Mouse (Mus musculus): ENCODE measurements at regions not wholly inside any gene's neighbourhood (a gene's known extent, or its start where the extent isn't known, plus 50 kb on each side); places are given as distances from the start of the nearest gene placed in this dataset.

DNA sequence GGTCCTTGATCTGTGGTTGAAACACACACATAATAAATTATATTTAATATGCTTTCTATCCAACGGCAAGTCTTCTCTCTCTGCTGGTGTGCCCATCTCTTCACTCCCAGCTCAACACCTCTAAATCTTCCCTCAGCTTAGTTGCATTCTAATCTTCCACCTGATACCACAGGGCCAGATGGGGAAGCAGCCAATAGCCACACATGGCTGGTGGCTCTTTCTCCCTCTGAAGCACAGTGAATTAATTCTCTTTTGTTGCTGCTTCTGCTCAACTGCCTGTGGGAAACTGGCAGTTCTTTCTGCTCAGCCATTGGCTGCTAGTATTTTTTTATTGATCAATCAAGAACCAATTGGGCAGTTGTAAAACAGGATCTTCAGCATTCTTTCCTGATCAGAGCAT lies 750.0 kb downstream of the Serpinb8 start:
- H3K36me3 ChIP-seq, result no peaks in the 10 kb centered on the region
- H3K9me3 ChIP-seq (replicated peaks), result no peaks in the 10 kb centered on the region
- no peaks in the 10 kb centered on the region for H3K4me1 ChIP-seq
- WGBS, result 96% methylated on average over 1 of the region's 1 CpGs
- H3K9ac ChIP-seq, result no peak overlapping the region
- H3K27me3 ChIP-seq, result no peaks in the 10 kb centered on the region
- no peak for ATAC-seq (ENCODE audit: low FRiP score)
- no peak overlapping the region for H3K27ac ChIP-seq
- no peak overlapping the region for H3K4me2 ChIP-seq (replicated peaks)
- no peak overlapping the region for H3K4me3 ChIP-seq

GRCm38 (mm10) chr1:108341352-108341751 lies 751.5 kb downstream of the Serpinb8 start:
- no peak overlapping the region for H3K4me2 ChIP-seq (replicated peaks)
- WGBS, result 79% methylated on average over 1 of the region's 1 CpGs
- H3K27me3 ChIP-seq, result no peaks in the 10 kb centered on the region
- H3K9me3 ChIP-seq (replicated peaks), result no peaks in the 10 kb centered on the region
- H3K36me3 ChIP-seq, result no peaks in the 10 kb centered on the region
- no peak overlapping the region for H3K9ac ChIP-seq
- no peak overlapping the region for H3K27ac ChIP-seq
- no peaks in the 10 kb centered on the region for H3K4me1 ChIP-seq
- no peak for ATAC-seq (ENCODE audit: low FRiP score)
- no peak overlapping the region for H3K4me3 ChIP-seq

DNA sequence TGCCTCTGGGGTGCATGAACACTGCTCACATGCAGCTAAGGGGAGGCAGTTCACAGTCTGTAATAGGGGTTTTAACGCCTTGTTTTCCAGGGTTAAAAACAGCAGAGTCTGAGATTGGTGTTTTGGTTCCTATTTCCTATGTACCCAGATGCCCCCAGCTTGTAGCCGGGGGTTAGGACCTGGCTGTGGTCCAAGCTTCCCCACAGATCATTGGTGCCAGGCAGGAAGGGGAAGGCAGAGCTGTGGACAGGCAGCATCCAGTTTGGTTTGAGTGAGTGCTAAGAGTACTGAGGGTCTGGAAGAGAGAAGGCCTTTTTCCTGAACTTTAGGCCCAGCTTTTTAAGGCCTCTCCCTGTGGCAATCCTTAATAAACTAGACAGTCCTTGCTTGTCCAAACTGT lies 774.0 kb downstream of the Serpinb8 start:
- Histone ChIP-seq H3K27ac (no peak overlapping the region), H3K27me3 (no peaks in the 10 kb centered on the region), H3K9me3 (replicated peaks) (no peaks in the 10 kb centered on the region), H3K9ac (no peak overlapping the region), H3K4me2 (replicated peaks) (no peak overlapping the region), H3K4me1 (no peaks in the 10 kb centered on the region), H3K36me3 (no peaks in the 10 kb centered on the region), H3K4me3 (no peak overlapping the region)
- no peak for ATAC-seq (ENCODE audit: low FRiP score)
- 67% methylated on average over 2 of the region's 2 CpGs for whole genome bisulfite sequencing

DNA sequence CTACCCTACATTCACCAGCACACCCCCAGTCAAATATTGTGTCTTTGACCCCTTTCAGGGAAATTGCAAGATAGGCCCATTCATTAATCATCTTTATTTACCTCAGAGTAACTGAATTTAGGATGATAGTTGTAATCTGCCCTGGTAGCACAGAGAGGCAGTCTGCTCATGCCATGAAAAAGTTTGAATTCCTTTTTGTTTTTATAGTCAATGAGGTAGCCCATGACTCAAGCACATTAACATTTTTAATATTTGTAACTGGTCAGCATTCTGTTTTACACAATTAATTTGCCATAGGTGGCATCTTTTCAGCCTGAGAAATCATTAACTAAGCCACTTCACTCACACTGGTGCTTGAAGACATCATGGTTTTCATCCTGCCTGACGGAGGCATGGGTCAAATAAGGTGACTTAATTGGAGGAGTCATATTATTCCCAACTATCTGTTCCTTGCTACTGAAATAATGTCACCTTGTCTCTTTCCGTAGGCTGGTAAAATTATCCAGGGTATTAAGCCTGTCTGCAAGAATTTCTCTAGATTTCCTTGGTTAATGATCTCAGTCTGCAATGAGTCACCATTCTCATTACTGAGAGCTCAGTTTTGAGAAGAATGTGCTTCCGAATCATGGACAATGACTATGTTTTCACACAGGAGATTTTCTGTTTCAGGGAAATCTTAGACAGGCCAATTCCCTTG lies 780.2 kb downstream of the Serpinb8 start:
- no peaks in the 10 kb centered on the region for H3K9me3 ChIP-seq (replicated peaks)

DNA sequence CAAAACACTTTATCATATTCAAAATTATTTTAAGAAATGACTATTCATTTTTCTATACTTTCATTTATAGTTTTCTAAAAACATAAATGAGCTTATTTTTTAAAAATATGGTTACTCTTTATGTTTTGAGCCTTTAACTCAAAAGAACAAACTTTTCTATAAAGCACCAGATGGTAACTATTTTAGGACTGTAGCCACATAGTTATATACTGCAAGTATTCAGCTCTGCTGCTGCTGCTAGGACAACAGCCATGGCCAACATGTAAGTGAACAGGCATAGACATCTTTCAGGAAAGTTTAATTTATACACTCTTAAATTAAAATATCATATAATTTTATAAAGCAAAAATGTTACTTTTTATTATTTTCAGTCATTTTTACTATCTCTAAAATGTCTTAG lies 800.1 kb downstream of the Serpinb8 start:
- no peak for ATAC-seq (ENCODE audit: low FRiP score)
- H3K9me3 ChIP-seq (replicated peaks), result no peaks in the 10 kb centered on the region
- no peaks in the 10 kb centered on the region for H3K4me1 ChIP-seq

More for the DNA sequence above, 780.2 kb downstream of the Serpinb8 start:
- ATAC-seq (ENCODE audit: low FRiP score), result no peak
- Histone ChIP-seq H3K4me2 (replicated peaks) (no peak overlapping the region), H3K27ac (no peak overlapping the region), H3K36me3 (no peaks in the 10 kb centered on the region), H3K4me1 (no peaks in the 10 kb centered on the region), H3K4me3 (no peak overlapping the region), H3K9ac (no peak overlapping the region), H3K27me3 (no peaks in the 10 kb centered on the region)
- WGBS, result 73% methylated on average over 3 of the region's 3 CpGs

DNA sequence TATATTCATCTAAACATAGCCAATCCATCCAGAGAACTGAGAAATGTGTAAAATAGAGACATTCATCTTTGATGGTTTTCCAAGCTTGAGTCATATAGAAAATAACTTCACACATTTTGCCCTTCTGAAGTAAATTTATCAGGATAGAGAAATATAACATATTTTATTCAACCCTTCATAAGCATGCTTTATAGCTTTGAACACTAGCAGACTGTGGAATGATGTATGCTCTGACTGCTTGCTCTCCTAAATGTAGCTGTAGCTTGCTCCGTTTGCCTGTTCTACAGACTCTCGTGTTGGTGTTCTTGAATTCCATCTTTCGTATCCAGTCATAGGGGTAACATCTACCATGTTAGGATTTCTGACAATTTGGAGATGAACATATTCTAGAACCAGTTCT lies 800.7 kb downstream of the Serpinb8 start:
- H3K4me1 ChIP-seq, result no peaks in the 10 kb centered on the region
- no peak overlapping the region for H3K4me3 ChIP-seq
- H3K36me3 ChIP-seq, result no peaks in the 10 kb centered on the region
- H3K9me3 ChIP-seq (replicated peaks), result no peaks in the 10 kb centered on the region
- 86% methylated on average over 3 of the region's 3 CpGs for WGBS
- H3K4me2 ChIP-seq (replicated peaks), result no peak overlapping the region
- no peak overlapping the region for H3K27ac ChIP-seq
- no peaks in the 10 kb centered on the region for H3K27me3 ChIP-seq
- H3K9ac ChIP-seq, result no peak overlapping the region
- ATAC-seq (ENCODE audit: low FRiP score), result no peak

More for the DNA sequence above, 800.1 kb downstream of the Serpinb8 start:
- Histone ChIP-seq H3K27me3 (no peaks in the 10 kb centered on the region), H3K27ac (no peak overlapping the region), H3K9ac (no peak overlapping the region), H3K4me2 (replicated peaks) (no peak overlapping the region), H3K4me3 (no peak overlapping the region), H3K36me3 (no peaks in the 10 kb centered on the region)

GRCm38 (mm10) chr1:108439845-108440244 lies 850.0 kb downstream of the Serpinb8 start:
- no peak for ATAC-seq (ENCODE audit: low FRiP score)

DNA sequence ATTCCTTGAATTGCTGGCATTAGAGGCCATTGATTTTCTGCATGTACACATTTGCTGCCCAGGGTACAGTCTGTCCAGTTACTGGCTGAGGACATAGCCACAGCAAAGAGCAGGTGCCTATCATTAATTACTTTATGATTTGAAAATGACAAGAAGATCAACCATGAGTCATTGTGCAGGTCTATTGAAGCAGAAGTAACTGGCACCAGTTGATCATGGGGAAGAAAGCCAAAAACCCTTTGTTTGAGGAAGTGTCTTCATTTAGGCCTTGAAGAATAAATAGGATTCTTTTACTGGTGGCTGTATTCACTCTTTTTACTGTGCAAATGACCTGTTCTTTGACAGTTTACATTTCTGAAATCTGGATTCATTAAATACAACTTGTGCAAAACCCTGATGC lies 863.0 kb downstream of the Serpinb8 start:
- H3K4me1 ChIP-seq, result no peaks in the 10 kb centered on the region

More at GRCm38 (mm10) chr1:108439845-108440244, 850.0 kb downstream of the Serpinb8 start:
- Histone ChIP-seq H3K4me2 (replicated peaks) (no peak overlapping the region), H3K9me3 (replicated peaks) (no peaks in the 10 kb centered on the region), H3K9ac (no peak overlapping the region), H3K4me1 (no peaks in the 10 kb centered on the region), H3K36me3 (no peaks in the 10 kb centered on the region), H3K4me3 (no peak overlapping the region), H3K27me3 (no peaks in the 10 kb centered on the region), H3K27ac (no peak overlapping the region)

GRCm38 (mm10) chr1:108472031-108472430 lies 882.2 kb downstream of the Serpinb8 start:
- Histone ChIP-seq H3K36me3 (no peaks in the 10 kb centered on the region), H3K4me2 (replicated peaks) (no peak overlapping the region), H3K27ac (no peak overlapping the region), H3K4me1 (no peaks in the 10 kb centered on the region), H3K9me3 (replicated peaks) (no peaks in the 10 kb centered on the region), H3K27me3 (no peaks in the 10 kb centered on the region), H3K4me3 (no peak overlapping the region), H3K9ac (no peak overlapping the region)
- 88% methylated on average over 2 of the region's 2 CpGs for WGBS
- no peak for ATAC-seq (ENCODE audit: low FRiP score)

More for the DNA sequence above, 863.0 kb downstream of the Serpinb8 start:
- Histone ChIP-seq H3K36me3 (no peaks in the 10 kb centered on the region), H3K27me3 (no peaks in the 10 kb centered on the region), H3K9me3 (replicated peaks) (no peaks in the 10 kb centered on the region), H3K4me2 (replicated peaks) (no peak overlapping the region), H3K4me3 (no peak overlapping the region), H3K27ac (no peak overlapping the region), H3K9ac (no peak overlapping the region)
- ATAC-seq (ENCODE audit: low FRiP score), result no peak

DNA sequence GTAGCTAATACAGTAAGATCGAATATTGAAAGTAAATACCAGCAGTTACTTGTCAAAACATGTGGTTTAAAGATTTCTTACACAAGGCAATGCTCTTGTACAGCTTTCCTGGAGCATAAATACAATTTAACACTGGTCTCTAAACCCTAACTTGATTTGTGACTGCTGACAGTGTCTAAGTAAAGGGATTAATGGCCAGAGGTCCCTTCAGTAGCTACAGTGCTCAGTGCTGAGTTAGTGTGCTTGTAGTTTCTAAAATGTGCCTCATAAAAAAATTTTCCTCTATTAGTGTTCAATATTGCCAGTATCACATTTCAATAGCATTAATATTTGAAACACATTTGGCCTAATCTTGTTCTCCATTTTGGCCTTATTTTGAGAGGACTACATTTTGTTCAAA lies 909.0 kb downstream of the Serpinb8 start:
- Histone ChIP-seq H3K27ac (no peak overlapping the region), H3K9me3 (replicated peaks) (no peaks in the 10 kb centered on the region), H3K27me3 (no peaks in the 10 kb centered on the region), H3K4me1 (no peaks in the 10 kb centered on the region), H3K4me2 (replicated peaks) (no peak overlapping the region), H3K36me3 (no peaks in the 10 kb centered on the region), H3K9ac (no peak overlapping the region), H3K4me3 (no peak overlapping the region)
- no peak for ATAC-seq (ENCODE audit: low FRiP score)
- WGBS, result 79% methylated on average over 1 of the region's 1 CpGs

DNA sequence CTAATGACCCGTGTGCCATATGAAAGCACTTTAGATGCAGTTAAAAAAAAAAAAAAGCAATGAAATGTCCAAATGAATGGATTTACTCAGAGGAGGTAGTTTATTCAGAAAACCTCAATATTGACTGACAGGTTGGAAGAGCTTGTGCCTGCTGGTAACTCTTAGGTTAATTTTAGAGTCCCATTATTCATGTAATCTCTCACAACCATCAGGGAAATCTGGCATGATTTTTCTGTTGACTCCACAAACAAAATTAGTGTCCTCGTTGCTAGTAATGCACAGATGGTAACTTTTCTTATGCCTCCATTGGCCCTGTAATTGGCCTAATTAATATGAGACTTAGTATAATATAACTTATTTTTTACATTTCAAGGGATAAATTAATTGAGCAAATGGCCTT lies 937.6 kb downstream of the Serpinb8 start:
- H3K36me3 ChIP-seq, result no peaks in the 10 kb centered on the region
- 85% methylated on average over 2 of the region's 2 CpGs for WGBS
- no peak overlapping the region for H3K9ac ChIP-seq
- no peaks in the 10 kb centered on the region for H3K9me3 ChIP-seq (replicated peaks)
- H3K4me2 ChIP-seq (replicated peaks), result no peak overlapping the region
- no peaks in the 10 kb centered on the region for H3K4me1 ChIP-seq
- no peak for ATAC-seq (ENCODE audit: low FRiP score)
- H3K4me3 ChIP-seq, result no peak overlapping the region
- H3K27ac ChIP-seq, result no peak overlapping the region
- no peaks in the 10 kb centered on the region for H3K27me3 ChIP-seq

DNA sequence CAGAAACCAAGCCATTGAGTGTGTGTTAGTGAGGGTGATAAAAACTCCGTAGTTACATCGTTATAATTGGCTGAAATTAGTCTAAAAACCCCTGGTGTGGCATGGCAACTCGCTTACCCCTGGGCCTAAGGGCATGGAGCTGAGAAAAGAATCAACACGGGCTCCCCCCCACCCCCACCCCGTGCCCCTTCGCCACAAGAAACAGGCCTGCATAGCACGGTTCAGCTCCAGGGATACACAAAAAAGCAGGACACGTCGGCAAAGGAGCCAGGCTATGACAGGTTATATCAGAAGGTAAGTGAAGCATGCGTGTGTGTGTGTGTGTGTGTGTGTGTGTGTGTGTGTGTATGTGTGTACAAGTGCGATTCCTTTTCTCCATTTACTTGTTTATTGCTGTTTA lies 948.4 kb downstream of the Serpinb8 start:
- Histone ChIP-seq H3K27ac (no peak overlapping the region), H3K4me1 (no peaks in the 10 kb centered on the region), H3K36me3 (no peaks in the 10 kb centered on the region), H3K4me2 (replicated peaks) (no peak overlapping the region), H3K9ac (no peak overlapping the region), H3K4me3 (no peak overlapping the region), H3K27me3 (no peaks in the 10 kb centered on the region), H3K9me3 (replicated peaks) (no peaks in the 10 kb centered on the region)
- WGBS, result 75% methylated on average over 11 of the region's 11 CpGs
- ATAC-seq (ENCODE audit: low FRiP score), result no peak; the same call in 1 of the 2 replicates

- no peak overlapping the region for H3K4me3 ChIP-seq
- no peak overlapping the region for H3K4me2 ChIP-seq (replicated peaks)
- no peak overlapping the region for H3K9ac ChIP-seq
- WGBS, result 54% methylated on average over 2 of the region's 2 CpGs
- no peak overlapping the region for H3K27ac ChIP-seq
- no peak for ATAC-seq (ENCODE audit: low FRiP score)
- no peaks in the 10 kb centered on the region for H3K4me1 ChIP-seq
- no peaks in the 10 kb centered on the region for H3K36me3 ChIP-seq
- no peaks in the 10 kb centered on the region for H3K9me3 ChIP-seq (replicated peaks)
- no peaks in the 10 kb centered on the region for H3K27me3 ChIP-seq
Measured at GRCm38 (mm10) chr1:108548721-108549120, 958.9 kb downstream of the Serpinb8 start.

All from hindbrain, embryonic 12.5 days (tissue).